Mouse (Mus musculus) forebrain, postnatal 0 days (tissue): ENCODE measurements around the gene Ercc1. TPM values are rescaled to one million over a fixed set of nuclear protein-coding genes. Genes with fewer than 3 reads are reported as not detected.

Experiments
- ATAC-seq: fragments of 200-750 bp; cut with Nextera tagmentation; 2 replicates; pipeline ENCODE4 v1.8.0; 2017; ENCODE audit warnings: mild to moderate bottlenecking, moderate library complexity
- DNase-seq: peaks from one replicate; pipeline ENCODE4 v3.0.0-alpha.2; 2015
- H3K27ac ChIP-seq: fragments of 300-500 bp; sonication (generic); 2 replicates; pipeline ENCODE4 v1.5.1; 2014; ENCODE audit warnings: low read depth, mild to moderate bottlenecking, antibody characterized with exemption, low read length, moderate library complexity, mixed read lengths
- H3K27me3 ChIP-seq: fragments of 300-500 bp; sonication (generic); 2 replicates; pipeline ENCODE4 v1.6.1; 2014; ENCODE audit warnings: mild to moderate bottlenecking, low read length, mixed read lengths; ENCODE audit not compliant: insufficient read depth
- H3K36me3 ChIP-seq: fragments of 300-500 bp; sonication (generic); 2 replicates; pipeline ENCODE4 v1.6.1; 2014; ENCODE audit warnings: mild to moderate bottlenecking, moderate library complexity; ENCODE audit not compliant: insufficient read depth
- H3K4me1 ChIP-seq: fragments of 300-500 bp; sonication (generic); 2 replicates; pipeline ENCODE4 v1.6.1; 2014; ENCODE audit warnings: antibody characterized with exemption; ENCODE audit not compliant: insufficient read depth
- H3K4me2 ChIP-seq: fragments of 300-500 bp; sonication (generic); 2 replicates; pipeline ENCODE4 v1.6.1; 2014; ENCODE audit warnings: low read depth, mild to moderate bottlenecking, moderate library complexity
- H3K4me3 ChIP-seq: fragments of 300-500 bp; sonication (generic); 2 replicates; pipeline ENCODE4 v1.5.1; 2014; ENCODE audit warnings: low read depth, low read length, mixed read lengths
- H3K9ac ChIP-seq: fragments of 300-500 bp; sonication (generic); 2 replicates; pipeline ENCODE4 v1.6.1; 2014; ENCODE audit warnings: mild to moderate bottlenecking
- H3K9me3 ChIP-seq: fragments of 300-500 bp; sonication (generic); 2 replicates; pipeline ENCODE4 v1.6.1; 2016; ENCODE audit warnings: low read length
- CTCF ChIP-seq: sonication (generic); IDR thresholded peaks from 2 replicates; pipeline ENCODE4 v1.5.1; 2016; ENCODE audit warnings: antibody characterized with exemption, control low read depth, low read depth
- WGBS: fragments of 180-500 bp; shearing (Covaris S2); extraction: QIAGEN DNeasy Blood & Tissue Kit; methylation state at CpG from one replicate; pipeline ENCODE4 v1.1.7; 2014; 5-methylcytosine and 5-hydroxymethylcytosine counted together
- polyA plus RNA-seq: library from polyadenylated mRNA; unstranded; fragments of >200 nt; fragmentation: Nextera tagmentation; extraction: Ambion mirVana; gene quantifications from 2 replicates; pipeline ENCODE4 v1.2.1, GENCODE M21; 2015
- total RNA-seq: library from RNA; depleted of rRNA; stranded (reverse); fragments of >200 nt; gene quantifications from 2 replicates; pipeline ENCODE4 v1.2.3, GENCODE M21; 2014

The Ercc1 gene
- total and polyA plus RNA-seq, 2 experiments from 2014 or later, result 56.6 to 80.5 TPM

- H3K27ac ChIP-seq, result peak overlapping the region; percentile 51; the same call in 1 of the 2 replicates
- no peaks in the 10 kb centered on the region for H3K9me3 ChIP-seq
- DNase-seq (peak; percentile 79), ATAC-seq (peak; percentile 73)
- peak overlapping the region; percentile 57 for H3K4me2 ChIP-seq
- WGBS, result 1% methylated on average over 22 of the region's 22 CpGs
- 0 out of 2 replicates have a peak, but pooled peaks cover 16% of the 10 kb centered on the region for H3K4me1 ChIP-seq
- peak overlapping the region; percentile 39 for H3K9ac ChIP-seq
- no peaks in the 10 kb centered on the region for H3K27me3 ChIP-seq
- H3K36me3 ChIP-seq, result no peaks in the 10 kb centered on the region
- no peak for TF ChIP-seq CTCF
- peak overlapping the region; percentile 37 for H3K4me3 ChIP-seq
Observed at GRCm38 (mm10) chr7:19327128-19327527, 17.4 kb upstream of the Ercc1 start.

- Histone ChIP-seq H3K27ac (no peak overlapping the region), H3K9ac (no peak overlapping the region), H3K4me1 (peaks cover 21% of the 10 kb centered on the region; the same call in 1 of the 2 replicates), H3K4me2 (no peak overlapping the region; the same call in 1 of the 2 replicates), H3K36me3 (no peaks in the 10 kb centered on the region), H3K9me3 (no peaks in the 10 kb centered on the region), H3K4me3 (no peak overlapping the region), H3K27me3 (no peaks in the 10 kb centered on the region)
- no peak for TF ChIP-seq CTCF
- no peak for ATAC-seq
- DNase-seq, result no peak
- 81% methylated on average over 5 of the region's 5 CpGs for WGBS
Observed at GRCm38 (mm10) chr7:19327782-19328181, 16.8 kb upstream of the Ercc1 start.

GRCm38 (mm10) chr7:19328425-19328824 lies 16.2 kb upstream of the Ercc1 start:
- H3K27me3 ChIP-seq, result no peaks in the 10 kb centered on the region
- H3K4me2 ChIP-seq, result no peak overlapping the region
- H3K4me1 ChIP-seq, result peaks cover 21% of the 10 kb centered on the region; the same call in 1 of the 2 replicates
- ATAC-seq, result no peak
- no peak overlapping the region for H3K9ac ChIP-seq
- H3K27ac ChIP-seq, result no peak overlapping the region
- no peak for DNase-seq
- H3K4me3 ChIP-seq, result no peak overlapping the region
- H3K9me3 ChIP-seq, result no peaks in the 10 kb centered on the region
- TF ChIP-seq CTCF, result peak; percentile 45; the same call in 1 of the 2 replicates
- H3K36me3 ChIP-seq, result no peaks in the 10 kb centered on the region

GRCm38 (mm10) chr7:19331910-19332309 lies 12.7 kb upstream of the Ercc1 start:
- 80% methylated on average over 2 of the region's 2 CpGs for WGBS
- H3K9me3 ChIP-seq, result no peaks in the 10 kb centered on the region
- H3K27ac ChIP-seq, result no peak overlapping the region
- H3K4me1 ChIP-seq, result peaks cover 13% of the 10 kb centered on the region; the same call in 1 of the 2 replicates
- no peak overlapping the region for H3K4me3 ChIP-seq
- ATAC-seq (no peak), DNase-seq (no peak)
- no peaks in the 10 kb centered on the region for H3K27me3 ChIP-seq
- TF ChIP-seq CTCF, result no peak
- H3K4me2 ChIP-seq, result no peak overlapping the region
- H3K36me3 ChIP-seq, result no peaks in the 10 kb centered on the region
- H3K9ac ChIP-seq, result no peak overlapping the region

GRCm38 (mm10) chr7:19332709-19333352 lies 11.7 kb upstream of the Ercc1 start:
- Histone ChIP-seq H3K27ac (peak overlapping the region; percentile 75), H3K36me3 (no peaks in the 10 kb centered on the region), H3K4me2 (peak overlapping the region; percentile 90), H3K27me3 (no peaks in the 10 kb centered on the region), H3K9ac (peak overlapping the region; percentile 78), H3K4me1 (peaks cover 5% of the 10 kb centered on the region; the same call in 1 of the 2 replicates), H3K4me3 (peak overlapping the region; percentile 67), H3K9me3 (no peaks in the 10 kb centered on the region)
- DNase-seq (peak; percentile 85), ATAC-seq (peak; percentile 85)
- TF ChIP-seq CTCF, result 0 out of 2 replicates have a peak, but pooled peaks have one; percentile 6
- WGBS, result 2% methylated on average over 52 of the region's 52 CpGs

- H3K27me3 ChIP-seq, result no peaks in the 10 kb centered on the region
- no peak overlapping the region for H3K4me3 ChIP-seq
- no peak for DNase-seq
- no peaks in the 10 kb centered on the region for H3K36me3 ChIP-seq
- H3K9me3 ChIP-seq, result no peaks in the 10 kb centered on the region
- no peak for ATAC-seq
- no peak overlapping the region for H3K27ac ChIP-seq
- H3K4me2 ChIP-seq, result no peak overlapping the region
- peaks cover 5% of the 10 kb centered on the region; the same call in 1 of the 2 replicates for H3K4me1 ChIP-seq
- TF ChIP-seq CTCF, result no peak
- 47% methylated on average over 3 of the region's 3 CpGs for WGBS
- H3K9ac ChIP-seq, result no peak overlapping the region
Observed at GRCm38 (mm10) chr7:19335583-19335982, 9.0 kb upstream of the Ercc1 start.

GRCm38 (mm10) chr7:19337122-19337521 lies 7.5 kb upstream of the Ercc1 start:
- Histone ChIP-seq H3K9me3 (no peaks in the 10 kb centered on the region), H3K4me2 (no peak overlapping the region), H3K9ac (no peak overlapping the region), H3K4me1 (peaks cover 9% of the 10 kb centered on the region; the same call in 1 of the 2 replicates), H3K27ac (no peak overlapping the region), H3K4me3 (no peak overlapping the region), H3K27me3 (no peaks in the 10 kb centered on the region), H3K36me3 (no peaks in the 10 kb centered on the region)
- no peak for DNase-seq
- 68% methylated on average over 10 of the region's 10 CpGs for WGBS
- TF ChIP-seq CTCF, result no peak
- ATAC-seq, result no peak
